Mouse (Mus musculus): ENCODE data around the gene Nlrc3.
A peak's percentile ranks its signal among the peaks of the same experiment; 100 is the strongest.
"Not testable (repeated sequence)": the region's sequence is repeated elsewhere in the genome, so short reads cannot be mapped to it uniquely, and the experiment has no call there.

Gene Nlrc3

GRCm38 (mm10) chr16:3976251-3976671, at the start of gene Nlrc3:
TSS of gene Nlrc3 (minus strand) at chr16:3976632.
- DNase-seq (ENCODE audit: low spot score in 2 of 2): no peak

- no peak for DNase-seq (ENCODE audit: low spot score in 2 of 2)
These were observed 46.3 kb upstream of the Nlrc3 start for GRCm38 (mm10) chr16:4022719-4023118.

GRCm38 (mm10) chr16:4021241-4021640, 44.8 kb upstream of the Nlrc3 start:
- no peak for DNase-seq (ENCODE audit: low spot score in 2 of 2)

- DNase-seq (ENCODE audit: low spot score in 2 of 2): not testable (repeated sequence)
These were observed 41.0 kb upstream of the Nlrc3 start for GRCm38 (mm10) chr16:4017466-4017865.

GRCm38 (mm10) chr16:4016786-4017185, 40.4 kb upstream of the Nlrc3 start:
- not testable (repeated sequence) for DNase-seq (ENCODE audit: low spot score in 2 of 2)

GRCm38 (mm10) chr16:4014040-4014668, 37.7 kb upstream of the Nlrc3 start:
- DNase-seq (ENCODE audit: low spot score in 2 of 2): no peak

- no peak for DNase-seq (ENCODE audit: low spot score in 2 of 2)
These were observed 36.6 kb upstream of the Nlrc3 start for GRCm38 (mm10) chr16:4012882-4013570.

GRCm38 (mm10) chr16:4003489-4004398, 27.3 kb upstream of the Nlrc3 start, which contains the start of gene Slx4:
TSS of gene Slx4 (minus strand) at chr16:4003770.
- DNase-seq (ENCODE audit: low spot score in 2 of 2): peak; percentile 93 to 95

GRCm38 (mm10) chr16:3988410-3988809, 12.0 kb upstream of the Nlrc3 start:
- no peak for DNase-seq (ENCODE audit: low spot score in 2 of 2)

GRCm38 (mm10) chr16:3983146-3983700, 6.8 kb upstream of the Nlrc3 start:
- no peak for DNase-seq (ENCODE audit: low spot score in 2 of 2)

GRCm38 (mm10) chr16:3982173-3982572, 5.7 kb upstream of the Nlrc3 start:
- no peak for DNase-seq (ENCODE audit: low spot score in 2 of 2)

- no peak for DNase-seq (ENCODE audit: low spot score in 2 of 2)
These were observed 280 bp upstream of the Nlrc3 start for GRCm38 (mm10) chr16:3976712-3977111.

- DNase-seq (ENCODE audit: low spot score in 2 of 2): no peak
These were observed 774 bp downstream of the Nlrc3 start for GRCm38 (mm10) chr16:3975658-3976057.

- not testable (repeated sequence) for DNase-seq (ENCODE audit: low spot score in 2 of 2)
These were observed 2.0 kb downstream of the Nlrc3 start for GRCm38 (mm10) chr16:3974456-3974855.

GRCm38 (mm10) chr16:3965534-3965933, 10.9 kb downstream of the Nlrc3 start:
- DNase-seq (ENCODE audit: low spot score in 2 of 2): no peak

- no peak for DNase-seq (ENCODE audit: low spot score in 2 of 2)
These were observed 11.4 kb downstream of the Nlrc3 start for GRCm38 (mm10) chr16:3964990-3965389.

- DNase-seq (ENCODE audit: low spot score in 2 of 2): no peak
These were observed 17.2 kb downstream of the Nlrc3 start for GRCm38 (mm10) chr16:3959261-3959660.

- no peak for DNase-seq (ENCODE audit: low spot score in 2 of 2)
These were observed 20.1 kb downstream of the Nlrc3 start for GRCm38 (mm10) chr16:3956369-3956768.

- no peak for DNase-seq (ENCODE audit: low spot score in 2 of 2)
These were observed 25.3 kb downstream of the Nlrc3 start for GRCm38 (mm10) chr16:3951141-3951540.

GRCm38 (mm10) chr16:3934701-3935100, 41.7 kb downstream of the Nlrc3 start:
- DNase-seq (ENCODE audit: low spot score in 2 of 2): no peak

GRCm38 (mm10) chr16:3934091-3934490, 42.3 kb downstream of the Nlrc3 start:
- no peak for DNase-seq (ENCODE audit: low spot score in 2 of 2)

GRCm38 (mm10) chr16:3933536-3933935, 42.9 kb downstream of the Nlrc3 start:
- no peak for DNase-seq (ENCODE audit: low spot score in 2 of 2)

All from frontal cortex, postnatal 25 days (tissue).